Mouse (Mus musculus) midbrain, embryonic 12.5 days (tissue): ENCODE data around the gene Nfxl1. TPM values are rescaled to one million over a fixed set of nuclear protein-coding genes. Genes with fewer than 3 reads are reported as not detected.
A peak's percentile ranks its signal among the peaks of the same experiment; 100 is the strongest.
"Not testable (repeated sequence)": the region's sequence is repeated elsewhere in the genome, so short reads cannot be mapped to it uniquely, and the experiment has no call there.

Experiments
- ATAC-seq: fragments of 200-750 bp; cut with Nextera tagmentation; 2 replicates; pipeline ENCODE4 v1.8.0; 2017; ENCODE audit warnings: low read depth, moderate TSS enrichment, moderate library complexity; ENCODE audit not compliant: low FRiP score
- H3K27ac ChIP-seq: fragments of 300-500 bp; sonication (generic); replicated peaks from 2 replicates; pipeline ENCODE4 v1.5.1; 2016; ENCODE audit warnings: mild to moderate bottlenecking
- H3K27me3 ChIP-seq: fragments of 300-500 bp; sonication (generic); 2 replicates; pipeline ENCODE4 v1.6.1; 2016; ENCODE audit warnings: mild to moderate bottlenecking
- H3K36me3 ChIP-seq: fragments of 300-500 bp; sonication (generic); 2 replicates; pipeline ENCODE4 v1.6.1; 2016
- H3K4me1 ChIP-seq: fragments of 300-500 bp; sonication (generic); 2 replicates; pipeline ENCODE4 v1.6.1; 2016
- H3K4me2 ChIP-seq: fragments of 300-500 bp; sonication (generic); replicated peaks from 2 replicates; pipeline ENCODE4 v1.6.1; 2016; ENCODE audit warnings: mild to moderate bottlenecking, moderate library complexity
- H3K4me3 ChIP-seq: fragments of 300-500 bp; sonication (generic); 2 replicates; pipeline ENCODE4 v1.5.1; 2016; ENCODE audit warnings: mild to moderate bottlenecking
- H3K9ac ChIP-seq: fragments of 300-500 bp; sonication (generic); replicated peaks from 2 replicates; pipeline ENCODE4 v1.6.1; 2016; ENCODE audit warnings: mild to moderate bottlenecking, moderate library complexity
- H3K9me3 ChIP-seq: fragments of 300-500 bp; sonication (generic); 2 replicates; pipeline ENCODE4 v1.6.1; 2016; ENCODE audit warnings: mild to moderate bottlenecking
- WGBS: fragments of 180-500 bp; shearing (Covaris S2); methylation state at CpG from one replicate; pipeline ENCODE4 v1.1.7; 2016; 5-methylcytosine and 5-hydroxymethylcytosine counted together
- polyA plus RNA-seq: library from polyadenylated mRNA; unstranded; fragments of >200 nt; fragmentation: Nextera tagmentation; extraction: Ambion mirVana; gene quantifications from 2 replicates; pipeline ENCODE4 v1.2.1, GENCODE M21; 2016

The Nfxl1 gene
- polyA plus RNA-seq: 24.9 and 25.9 TPM in 2 replicates

DNA sequence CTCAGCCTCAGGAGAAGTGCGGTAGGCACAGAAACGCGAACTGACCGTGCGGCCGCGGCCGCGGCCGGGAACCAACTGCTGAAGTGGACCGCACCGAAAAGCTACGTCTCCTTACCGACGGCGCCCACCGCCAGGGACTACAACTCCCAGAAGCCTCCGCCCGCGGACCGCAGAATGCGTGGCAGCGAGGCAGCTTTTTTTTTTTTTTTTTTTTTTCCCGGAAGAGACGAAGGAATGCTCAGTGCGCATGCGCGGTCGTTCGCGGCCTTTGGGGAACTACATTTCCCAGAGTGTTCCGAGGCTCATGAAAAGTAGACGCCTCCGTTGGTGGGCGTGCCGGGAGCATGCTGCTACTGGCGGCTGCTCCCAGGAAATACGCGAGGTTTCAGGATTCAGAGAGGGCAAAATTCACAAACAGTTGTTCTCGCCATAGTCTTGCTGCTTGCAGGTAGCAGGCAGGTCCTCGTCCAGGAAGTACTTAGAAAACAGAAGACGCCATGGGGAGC, at the start of gene Nfxl1:
TSS of gene Nfxl1 (minus strand) at position 141 of the 506 bp plus-strand sequence.
- Histone ChIP-seq H3K4me3 (peak within 1 kb of the TSS; percentile 92), H3K9me3 (no peaks in the 10 kb centered on the region), H3K4me1 (peaks cover 9% of the 10 kb centered on the region), H3K4me2 (peak within 1 kb of the TSS; percentile 89), H3K9ac (peak within 1 kb of the TSS; percentile 95), H3K36me3 (peaks cover 5% of the 10 kb centered on the region; the same call in 1 of the 2 replicates), H3K27me3 (no peaks in the 10 kb centered on the region), H3K27ac (peak within 1 kb of the TSS; percentile 77)
- WGBS: under 1% methylated on average over 42 of the region's 42 CpGs
- ATAC-seq: peak; percentile 96

DNA sequence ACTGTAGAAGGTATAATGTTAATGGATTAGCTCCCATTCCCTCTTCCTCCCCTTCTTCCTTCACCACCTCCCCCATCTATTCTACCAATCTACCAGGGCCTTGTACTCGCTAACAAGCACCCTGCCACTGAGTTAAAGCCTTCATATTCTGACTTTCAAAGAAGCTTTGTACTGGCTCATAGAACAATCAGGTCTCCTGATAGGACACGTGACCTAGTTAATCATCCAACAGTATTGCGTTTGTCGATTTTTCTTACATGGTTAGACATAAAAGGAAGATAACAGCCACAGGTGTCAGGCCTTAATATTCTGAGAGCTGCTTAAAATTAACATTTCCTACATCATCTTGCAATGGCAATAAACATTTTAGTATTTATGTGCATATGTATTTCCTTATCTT, 43.7 kb upstream of the Nfxl1 start:
- 92% methylated on average over 4 of the region's 4 CpGs for WGBS
- H3K4me1 ChIP-seq: no peaks in the 10 kb centered on the region
- no peak overlapping the region for H3K27ac ChIP-seq
- no peaks in the 10 kb centered on the region for H3K27me3 ChIP-seq
- no peak for ATAC-seq
- H3K9me3 ChIP-seq: no peaks in the 10 kb centered on the region
- H3K36me3 ChIP-seq: no peaks in the 10 kb centered on the region
- H3K9ac ChIP-seq: no peak overlapping the region
- no peak overlapping the region for H3K4me2 ChIP-seq
- H3K4me3 ChIP-seq: no peak overlapping the region

DNA sequence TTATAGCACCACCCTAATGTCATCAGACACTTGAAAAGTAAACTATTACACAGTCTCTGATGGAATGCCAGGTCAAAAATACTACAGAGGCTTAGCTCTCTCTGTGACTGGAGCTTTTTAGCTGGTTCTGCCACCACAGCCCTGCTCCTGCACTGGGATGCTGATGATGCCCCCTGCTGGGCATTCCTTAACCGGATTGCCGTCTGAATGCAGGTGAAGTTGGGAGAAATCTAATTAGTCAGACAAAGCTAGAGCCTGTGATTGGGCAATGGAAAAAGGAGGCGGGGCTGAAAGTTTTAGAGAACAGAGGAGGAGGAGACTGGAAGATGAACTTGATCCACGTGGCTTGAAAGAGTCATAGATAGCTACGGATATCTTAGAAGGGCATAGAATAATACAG, 41.5 kb upstream of the Nfxl1 start:
- no peak overlapping the region for H3K9ac ChIP-seq
- WGBS: 15% methylated on average over 5 of the region's 5 CpGs
- no peaks in the 10 kb centered on the region for H3K4me1 ChIP-seq
- no peaks in the 10 kb centered on the region for H3K36me3 ChIP-seq
- peak; percentile 52; the same call in 1 of the 2 replicates for ATAC-seq
- H3K27me3 ChIP-seq: no peaks in the 10 kb centered on the region
- no peaks in the 10 kb centered on the region for H3K9me3 ChIP-seq
- H3K27ac ChIP-seq: no peak overlapping the region
- H3K4me3 ChIP-seq: no peak overlapping the region
- H3K4me2 ChIP-seq: no peak overlapping the region

DNA sequence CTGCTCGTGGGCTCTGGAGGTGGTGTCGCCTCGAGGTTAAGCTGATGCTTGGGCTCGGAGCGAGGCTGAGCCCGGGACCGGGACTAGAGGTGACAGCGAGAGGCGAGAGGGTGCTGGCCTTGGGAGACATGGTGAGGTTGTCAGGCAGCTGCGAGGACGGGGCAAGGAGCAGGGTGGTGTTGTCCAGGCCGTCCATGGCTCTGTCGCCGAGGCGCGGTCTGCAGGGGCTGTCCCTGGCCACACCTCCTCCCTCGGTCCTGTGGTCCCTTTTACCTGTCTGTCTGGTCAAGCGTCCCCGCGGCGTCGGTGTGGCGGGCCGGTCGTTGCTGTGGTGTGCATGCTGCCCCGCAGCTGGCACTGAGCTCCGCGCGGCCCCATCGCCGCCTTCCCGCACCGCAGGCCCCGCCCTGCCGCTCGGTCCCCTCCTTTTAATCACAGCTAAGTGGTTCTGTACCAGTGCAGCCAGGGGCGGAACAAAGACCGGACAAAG, 27.8 kb upstream of the Nfxl1 start, which contains the start of gene Gm5868:
TSS of gene Gm5868 (minus strand) at position 360 of the 490 bp plus-strand sequence.
- Histone ChIP-seq H3K36me3 (no peaks in the 10 kb centered on the region), H3K4me2 (peak within 1 kb of the TSS; percentile 62), H3K27ac (no peak within 1 kb of the TSS), H3K9ac (peak within 1 kb of the TSS; percentile 29; the same call in 1 of the 2 replicates), H3K4me1 (no peaks in the 10 kb centered on the region), H3K4me3 (peak within 1 kb of the TSS; percentile 42), H3K9me3 (no peaks in the 10 kb centered on the region), H3K27me3 (peaks cover 19% of the 10 kb centered on the region)
- ATAC-seq: peak; percentile 84
- WGBS: 3% methylated on average over 38 of the region's 38 CpGs

DNA sequence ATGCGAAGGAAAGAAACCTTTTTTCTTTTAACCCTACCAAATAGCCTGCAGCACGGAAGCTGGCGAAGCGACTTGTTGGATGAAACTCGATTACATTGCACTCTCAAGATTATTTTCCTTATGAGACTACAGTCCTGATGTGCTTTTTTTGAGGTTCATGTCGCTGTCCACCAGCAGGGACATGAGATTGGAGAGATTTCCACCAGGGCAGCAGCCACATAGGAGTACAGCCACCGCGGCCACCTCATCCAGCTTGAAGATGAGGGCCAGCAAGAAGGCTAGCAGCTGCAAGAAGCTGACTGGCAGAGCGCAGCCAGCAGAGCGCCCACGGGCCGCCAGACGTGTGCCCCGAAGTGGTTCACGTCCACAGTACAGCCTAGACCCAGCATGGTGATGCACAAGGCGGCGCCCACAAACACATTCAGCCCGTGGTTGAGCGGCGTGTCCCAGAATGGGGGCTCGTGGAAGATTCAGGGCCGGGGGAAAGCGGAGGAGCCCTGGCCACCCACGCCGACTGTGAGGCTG, 27.2 kb upstream of the Nfxl1 start:
- H3K27me3 ChIP-seq: peaks cover 19% of the 10 kb centered on the region
- 45% methylated on average over 25 of the region's 25 CpGs for WGBS

DNA sequence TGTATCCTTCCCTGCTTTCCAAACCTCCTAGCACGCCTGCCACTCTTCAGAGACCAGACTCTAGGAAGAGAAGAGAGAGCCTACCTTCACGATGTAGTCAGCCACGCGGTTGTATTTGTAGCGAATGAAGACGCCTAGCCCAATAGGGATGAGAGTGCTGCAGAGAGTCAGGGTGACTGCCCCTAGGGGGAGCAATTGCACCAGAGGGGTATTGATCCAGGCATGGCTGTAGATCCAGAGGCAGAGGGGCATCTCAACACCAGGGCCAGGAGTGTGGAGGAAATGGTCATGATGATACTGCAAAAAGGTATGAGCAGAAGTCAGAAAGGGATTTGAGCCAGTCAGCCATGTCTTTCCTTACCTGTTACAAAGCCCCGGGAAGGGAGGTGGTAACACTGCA, 26.6 kb upstream of the Nfxl1 start:
- not testable (repeated sequence) for H3K4me1 ChIP-seq, H3K27ac ChIP-seq, H3K9me3 ChIP-seq, H3K4me3 ChIP-seq, H3K36me3 ChIP-seq, H3K9ac ChIP-seq, H3K4me2 ChIP-seq, ATAC-seq
- peaks cover 20% of the 10 kb centered on the region for H3K27me3 ChIP-seq
- 53% methylated on average over 7 of the region's 7 CpGs for WGBS

More for the DNA sequence above, 27.2 kb upstream of the Nfxl1 start:
- not testable (repeated sequence) for H3K36me3 ChIP-seq, H3K9me3 ChIP-seq, H3K27ac ChIP-seq, H3K4me1 ChIP-seq, H3K9ac ChIP-seq
- Histone ChIP-seq H3K4me3 (peak overlapping the region; percentile 42), H3K4me2 (peak overlapping the region; percentile 62)
- ATAC-seq: peak; percentile 60

DNA sequence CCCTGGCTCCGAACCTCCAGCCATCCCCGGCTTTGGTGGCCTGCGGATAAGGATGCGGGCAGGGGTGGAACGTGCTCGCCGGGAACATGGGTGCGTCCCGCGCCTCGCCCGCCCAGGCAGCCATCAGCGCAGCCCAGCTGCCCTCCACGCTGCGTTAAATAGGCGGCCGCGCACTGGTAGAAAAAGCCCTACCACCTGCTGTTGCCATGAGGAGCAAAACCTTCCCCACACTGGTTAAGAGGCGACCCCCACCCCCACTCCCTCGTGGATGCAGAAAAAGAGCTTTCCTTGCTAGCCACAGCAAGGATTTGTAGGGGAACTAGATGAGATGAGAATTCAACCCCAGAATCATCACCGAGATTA, 21.5 kb upstream of the Nfxl1 start, which contains the start of gene Zar1:
TSS of gene Zar1 (minus strand) at position 285 of the 363 bp plus-strand sequence.
- Histone ChIP-seq H3K27me3 (peaks cover 20% of the 10 kb centered on the region), H3K4me3 (peak within 1 kb of the TSS; percentile 44), H3K9ac (peak within 1 kb of the TSS; percentile 48), H3K4me2 (peak within 1 kb of the TSS; percentile 64)
- H3K4me1 ChIP-seq, H3K9me3 ChIP-seq, H3K36me3 ChIP-seq, H3K27ac ChIP-seq: not testable (repeated sequence)
- 11% methylated on average over 18 of the region's 21 CpGs for WGBS
- ATAC-seq: peak; percentile 74

DNA sequence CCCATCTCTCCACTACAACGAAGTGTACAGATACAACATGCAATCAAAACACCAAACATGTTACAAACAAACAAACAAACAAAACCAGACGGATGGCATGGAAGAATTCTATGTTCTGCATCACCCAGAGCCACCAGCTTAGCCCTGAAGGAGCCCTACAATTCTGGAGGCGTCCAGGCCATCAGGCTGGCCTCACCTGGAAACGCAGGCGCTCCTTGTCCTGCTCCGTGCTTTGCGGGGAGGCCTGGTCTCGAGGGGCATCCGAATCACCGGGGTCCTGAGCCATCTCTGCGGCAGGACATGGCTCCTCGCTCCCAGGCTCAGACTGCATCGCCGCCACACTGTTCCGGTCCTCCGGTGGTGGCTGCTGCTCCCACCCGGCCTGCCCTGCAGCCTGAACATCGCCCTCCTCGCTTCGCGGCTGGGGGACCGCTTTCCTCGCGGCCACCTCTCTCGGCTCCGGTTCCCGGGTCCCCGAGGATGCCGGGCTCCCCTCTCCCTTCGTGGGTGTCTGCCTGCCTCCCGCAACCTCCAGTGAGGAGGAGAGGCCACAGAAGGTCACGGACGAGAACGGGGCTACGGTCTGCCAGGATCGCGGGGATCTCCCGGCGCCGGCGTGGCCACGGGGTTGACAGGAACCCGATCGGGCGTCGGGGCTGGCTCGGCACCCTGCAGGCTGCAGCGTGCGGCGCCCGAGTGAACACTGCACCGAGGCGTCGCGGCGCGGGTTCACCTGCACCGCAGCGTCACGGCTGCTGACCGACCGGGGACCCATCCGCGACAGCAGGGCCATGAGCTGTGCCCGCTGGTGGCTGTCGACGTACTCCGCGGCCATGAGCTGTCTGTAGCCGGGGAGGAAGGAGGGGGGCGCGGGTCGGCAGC, 20.8 kb upstream of the Nfxl1 start:
- not testable (repeated sequence) for H3K27ac ChIP-seq, H3K36me3 ChIP-seq, H3K9me3 ChIP-seq, H3K4me1 ChIP-seq
- peak overlapping the region; percentile 64 for H3K4me2 ChIP-seq
- ATAC-seq: peak; percentile 78
- 4% methylated on average over 53 of the region's 73 CpGs for WGBS
- H3K4me3 ChIP-seq: peak overlapping the region; percentile 44
- H3K9ac ChIP-seq: peak overlapping the region; percentile 48
- peaks cover 17% of the 10 kb centered on the region for H3K27me3 ChIP-seq

DNA sequence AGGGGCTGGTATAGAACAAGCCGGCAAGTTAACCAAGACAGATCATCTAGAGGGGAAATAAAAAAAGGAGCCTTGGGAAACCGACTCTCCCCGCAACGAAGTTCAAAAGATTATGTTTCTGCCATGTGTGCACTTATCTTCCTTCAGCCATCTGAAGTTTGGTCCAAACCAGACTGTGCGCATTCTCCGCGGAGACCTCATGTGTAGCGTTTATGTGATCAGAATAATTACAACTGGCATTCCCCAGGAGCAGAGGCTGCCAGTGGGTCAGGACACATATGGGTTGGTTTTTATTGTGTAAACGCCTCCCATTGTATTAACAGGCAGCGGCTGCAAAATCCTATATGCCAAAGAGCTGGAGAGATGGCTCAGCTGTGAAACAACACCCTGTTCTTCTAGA, 20.1 kb upstream of the Nfxl1 start:
- H3K9me3 ChIP-seq, H3K4me1 ChIP-seq, H3K36me3 ChIP-seq, H3K4me3 ChIP-seq, H3K27ac ChIP-seq, H3K9ac ChIP-seq: not testable (repeated sequence)
- peak overlapping the region; percentile 64; the same call in 1 of the 2 replicates for H3K4me2 ChIP-seq
- 32% methylated on average over 10 of the region's 10 CpGs for WGBS
- ATAC-seq: peak; percentile 64
- peaks cover 17% of the 10 kb centered on the region for H3K27me3 ChIP-seq

DNA sequence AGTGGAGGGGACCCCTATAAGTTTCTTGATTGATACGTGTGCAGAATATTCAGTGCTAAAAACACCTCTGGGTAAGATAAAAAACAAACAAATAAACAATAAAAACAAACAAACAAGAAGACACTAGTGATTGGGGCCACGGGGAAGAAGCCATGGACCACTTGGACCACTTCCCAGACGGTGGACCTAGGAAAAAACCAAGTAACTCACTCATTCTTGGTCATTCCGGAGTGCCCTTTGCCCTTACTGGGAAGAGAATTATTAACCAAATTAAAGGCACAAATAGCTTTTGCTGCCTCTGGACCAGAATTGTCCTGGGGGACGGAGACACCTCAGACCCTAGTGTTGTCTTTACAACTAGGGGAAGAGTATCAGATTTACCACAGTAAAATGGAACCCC, 6.1 kb upstream of the Nfxl1 start:
- Histone ChIP-seq H3K4me2 (no peak overlapping the region), H3K9ac (no peak overlapping the region), H3K36me3 (no peaks in the 10 kb centered on the region), H3K27me3 (no peaks in the 10 kb centered on the region), H3K4me3 (no peak overlapping the region), H3K9me3 (peaks cover 8% of the 10 kb centered on the region; the same call in 1 of the 2 replicates), H3K27ac (no peak overlapping the region), H3K4me1 (no peaks in the 10 kb centered on the region)
- 89% methylated on average over 5 of the region's 5 CpGs for WGBS
- ATAC-seq: no peak

DNA sequence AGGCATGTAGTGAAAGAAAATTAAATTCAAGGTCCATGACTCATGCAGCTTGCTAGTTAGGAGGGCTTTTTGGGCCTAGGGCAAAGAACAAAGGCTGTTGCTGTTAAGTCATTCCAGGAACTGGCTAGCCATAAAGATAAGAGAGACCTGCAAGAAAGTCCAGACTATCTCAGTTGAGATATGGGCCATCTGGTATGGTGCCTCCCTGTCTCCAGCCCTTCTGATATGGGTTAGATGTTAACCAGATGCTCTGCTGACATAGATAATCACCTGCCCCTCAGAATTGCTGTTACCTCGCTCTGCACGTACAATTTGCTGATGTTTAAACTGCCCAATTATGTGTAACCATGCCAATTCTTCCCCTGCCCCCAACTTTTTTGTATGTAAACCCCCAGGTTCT, 3.7 kb upstream of the Nfxl1 start:
- not testable (repeated sequence) for H3K9ac ChIP-seq, H3K36me3 ChIP-seq, H3K4me3 ChIP-seq, H3K4me1 ChIP-seq, H3K4me2 ChIP-seq, H3K27ac ChIP-seq, ATAC-seq, H3K27me3 ChIP-seq, H3K9me3 ChIP-seq
- 89% methylated on average over 2 of the region's 2 CpGs for WGBS
